Mouse (Mus musculus): Measurements from ENCODE around the gene Clca4a. TPM values are rescaled to one million over a fixed set of nuclear protein-coding genes. Genes with fewer than 3 reads are reported as not detected.

Clca4a gene
- total RNA-seq (2023): not detected

GRCm38 (mm10) chr3:144974945-144975344, at the start of gene Clca4a:
Gene Clca4a, minus strand, starts transcription at chr3:144975045.

DNA sequence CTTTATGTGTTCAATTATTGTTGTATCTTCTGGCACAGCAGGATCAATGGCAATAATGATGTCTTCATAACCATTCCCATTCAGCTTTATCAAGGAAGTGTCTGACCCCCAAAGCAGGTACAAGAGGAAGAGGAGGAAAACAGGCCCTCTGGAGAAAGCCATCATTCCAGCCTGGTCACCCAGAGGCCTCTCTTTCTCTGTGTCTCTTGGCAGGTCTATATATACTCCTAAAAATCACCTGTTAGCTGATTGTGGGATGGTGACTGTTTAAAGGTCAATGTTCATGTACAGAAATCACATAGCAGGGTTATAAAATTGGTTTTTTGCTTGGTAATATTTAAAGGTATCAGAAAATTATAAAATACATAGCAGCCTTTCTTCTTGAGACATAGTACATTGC, 42.5 kb downstream of the Clca4a start, which contains the start of gene Clca4b:
Gene Clca4b, minus strand, starts transcription at position 195 of the 400 bp plus-strand sequence.

Other genes starting within 250 kb of the Clca4a start
- under 1 TPM; 0.33 to 0.50 TPM for gene Clca3a1, start 214.1 kb downstream of the Clca4a start, total RNA-seq (2023)
- not detected for gene Clca3a2, start 155.6 kb downstream of the Clca4a start, total RNA-seq (2023)
- gene Clca3b, start 125.7 kb downstream of the Clca4a start, total RNA-seq (2023): not detected
- gene Clca4b, start 42.5 kb downstream of the Clca4a start, total RNA-seq (2023): not detected
- not detected for gene Clca1, start 57.7 kb upstream of the Clca4a start, total RNA-seq (2023)
- not detected for gene Clca2, start 124.4 kb upstream of the Clca4a start, total RNA-seq (2023)
- gene Odf2l, start 143.5 kb upstream of the Clca4a start, total RNA-seq (2023): 10 to 100 TPM; 12.7 to 13.0 TPM

All from T-cell, adult 66 days (primary cell).